Comparison of ENCODE assay signal across 11 mouse cellular contexts in the genomic region with DNA sequence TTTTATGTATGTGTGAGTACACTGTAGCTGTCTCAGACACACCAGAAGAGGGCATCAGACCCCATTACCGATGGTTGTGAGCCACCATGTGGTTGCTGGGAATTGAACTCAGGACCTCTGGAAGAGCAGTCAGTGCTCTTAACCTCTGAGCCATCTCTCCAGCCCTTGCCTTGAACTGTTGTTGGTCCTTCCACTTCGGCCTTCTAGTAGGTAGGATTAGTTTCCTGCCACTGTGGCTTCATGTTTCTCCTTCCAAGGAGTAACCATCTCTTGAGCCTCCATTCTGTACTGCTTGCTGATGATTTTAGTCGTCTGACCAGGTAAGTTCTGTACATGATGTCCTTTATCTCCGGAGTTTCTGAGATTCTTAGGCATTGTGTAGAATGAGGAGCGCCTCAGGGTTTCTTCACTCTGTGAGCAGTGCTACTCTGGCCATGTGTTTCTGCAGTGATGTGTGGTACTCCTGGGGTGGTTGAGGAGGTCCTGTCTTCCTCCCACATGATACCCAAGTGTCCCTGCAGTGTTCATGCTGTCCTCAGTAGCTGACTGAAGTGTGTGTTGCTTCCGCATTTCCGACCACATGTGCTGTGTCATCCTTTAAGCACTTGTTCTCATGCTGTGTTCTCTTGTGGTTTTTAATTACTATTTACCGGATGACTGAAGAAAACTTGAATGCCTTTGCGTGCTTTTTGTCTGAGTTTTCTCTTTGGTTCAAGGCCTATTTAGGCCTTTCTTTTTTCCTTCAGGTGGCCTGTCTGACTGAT. TPM values are rescaled to one million over a fixed set of nuclear protein-coding genes. Genes with fewer than 3 reads are reported as not detected.
DNase-seq lines count a peak whose midpoint lies in the region; ATAC-seq lines count a peak whose summit lies in the region.
"Had no signal": no experiment of that assay in that cellular context is flagged by ENCODE, and none has a peak within 500 bp of the region (broad histone marks: within the 10 kb centered on the region; RNA-seq: fewer than 3 reads in every experiment).

No protein-coding gene starts in this region.

- peaks cover 26% of the 10 kb centered on the region for H3K36me3 ChIP-seq in liver, embryonic 12.5 days
- H3K36me3 ChIP-seq in forebrain, embryonic 15.5 days, result no peaks in the 10 kb centered on the region

- ATAC-seq in liver, embryonic 12.5 days, result peak; percentile 57; the same call in 1 of the 2 replicates
- ATAC-seq in forebrain, embryonic 15.5 days (replicated peaks), result no peak

- peak overlapping the region; percentile 17; the same call in 1 of the 2 replicates for H3K4me2 ChIP-seq in liver, embryonic 12.5 days
- no peak overlapping the region for H3K4me2 ChIP-seq in forebrain, embryonic 15.5 days (replicated peaks)
- H3K4me2 ChIP-seq: midbrain, embryonic 11.5 days had no signal

- peak; percentile 23 for DNase-seq in lung, postnatal 36 days
- no peak for DNase-seq in lung, postnatal 4 days
- peak; percentile 91 for DNase-seq in Muller cell, postnatal 12 days (ENCODE audit: inconsistent ontology term)
- DNase-seq in skeletal muscle tissue, adult 2 months (ENCODE audit: low read depth, low spot score), result peak; percentile 13
- no peak for DNase-seq in spleen, postnatal 10 days (ENCODE audit: low spot score in 2 of 2)
- DNase-seq in heart, postnatal 36 days, result no peak
- DNase-seq: kidney, postnatal 10 days had no signal

- no peaks in the 10 kb centered on the region for H3K9me3 ChIP-seq in liver, embryonic 12.5 days (replicated peaks)
- H3K9me3 ChIP-seq in forebrain, embryonic 15.5 days, result no peaks in the 10 kb centered on the region
- H3K9me3 ChIP-seq: hindbrain, embryonic 10.5 days had no signal

- H3K27me3 ChIP-seq in liver, embryonic 12.5 days (replicated peaks), result no peaks in the 10 kb centered on the region
- H3K27me3 ChIP-seq in forebrain, embryonic 15.5 days, result no peaks in the 10 kb centered on the region

- peaks cover 21% of the 10 kb centered on the region for H3K4me1 ChIP-seq in liver, embryonic 12.5 days
- H3K4me1 ChIP-seq in forebrain, embryonic 15.5 days, result no peaks in the 10 kb centered on the region
- H3K4me1 ChIP-seq: hindbrain, embryonic 10.5 days had no signal

- WGBS in liver, embryonic 12.5 days (ENCODE audit: insufficient replicate concordance), result 54% methylated on average over 9 of the region's 9 CpGs
- 62% methylated on average over 9 of the region's 9 CpGs for WGBS in forebrain, embryonic 15.5 days

- H3K4me3 ChIP-seq in liver, embryonic 12.5 days, result no peak overlapping the region
- H3K4me3 ChIP-seq in forebrain, embryonic 15.5 days, result no peak overlapping the region
- H3K4me3 ChIP-seq: hindbrain, embryonic 10.5 days had no signal

- peak overlapping the region; percentile 23; the same call in 1 of the 2 replicates for H3K9ac ChIP-seq in liver, embryonic 12.5 days
- H3K9ac ChIP-seq in forebrain, embryonic 15.5 days (replicated peaks), result no peak overlapping the region

- intact Hi-C loops in heart, postnatal 36 days (cut with DNase I), result no loop called here

- H3K27ac ChIP-seq in liver, embryonic 12.5 days, result peak overlapping the region; percentile 3
- H3K27ac ChIP-seq in forebrain, embryonic 15.5 days (replicated peaks), result no peak overlapping the region
- H3K27ac ChIP-seq: hindbrain, embryonic 10.5 days had no signal

RNA-seq across cellular contexts. Expression of a gene that starts 12.7 kb away (rescaled TPM):
- polyA plus RNA-seq in liver, embryonic 12.5 days (2016; fragmentation: Nextera tagmentation; extraction: Ambion mirVana), result 25.9 and 26.1 TPM in 2 replicates
- polyA plus RNA-seq in forebrain, embryonic 15.5 days (2015; fragmentation: Nextera tagmentation; extraction: Ambion mirVana), result 25.3 and 26.4 TPM in 2 replicates
- total RNA-seq in heart, postnatal 36 days (2021), result 10 to 100 TPM; 10.5 to 11.3 TPM

RNA-seq across cellular contexts. Expression of a gene that starts 29.2 kb away (rescaled TPM):
- 18.2 and 23.4 TPM in 2 replicates for polyA plus RNA-seq in liver, embryonic 12.5 days (2016; fragmentation: Nextera tagmentation; extraction: Ambion mirVana)
- polyA plus RNA-seq in forebrain, embryonic 15.5 days (2015; fragmentation: Nextera tagmentation; extraction: Ambion mirVana), result 25.3 and 30.1 TPM in 2 replicates
- total RNA-seq in heart, postnatal 36 days (2021), result 10 to 100 TPM; 35.8 to 48.8 TPM

Comparison
In these comparisons a context has a peak if more than half of its experiments do, and no peak if none do; other contexts are left out.
1. DNase-seq: peak in lung, postnatal 36 days (single experiment), Muller cell, postnatal 12 days (single experiment) and skeletal muscle tissue, adult 2 months (single experiment); none in lung, postnatal 4 days (0 of 2), spleen, postnatal 10 days (0 of 2) and heart, postnatal 36 days (0 of 2).